Mouse (Mus musculus) left cerebral cortex, adult 11 months (tissue): ENCODE measurements around the gene Cdkl1.

Experiments
- DNase-seq: peaks from one replicate; pipeline ENCODE4 v3.0.0; 2022; ENCODE audit warnings: low spot score

The Cdkl1 gene

GRCm38 (mm10) chr12:69783247-69784025 is 7.6 kb downstream of the Cdkl1 start:
- no peak for DNase-seq

DNA sequence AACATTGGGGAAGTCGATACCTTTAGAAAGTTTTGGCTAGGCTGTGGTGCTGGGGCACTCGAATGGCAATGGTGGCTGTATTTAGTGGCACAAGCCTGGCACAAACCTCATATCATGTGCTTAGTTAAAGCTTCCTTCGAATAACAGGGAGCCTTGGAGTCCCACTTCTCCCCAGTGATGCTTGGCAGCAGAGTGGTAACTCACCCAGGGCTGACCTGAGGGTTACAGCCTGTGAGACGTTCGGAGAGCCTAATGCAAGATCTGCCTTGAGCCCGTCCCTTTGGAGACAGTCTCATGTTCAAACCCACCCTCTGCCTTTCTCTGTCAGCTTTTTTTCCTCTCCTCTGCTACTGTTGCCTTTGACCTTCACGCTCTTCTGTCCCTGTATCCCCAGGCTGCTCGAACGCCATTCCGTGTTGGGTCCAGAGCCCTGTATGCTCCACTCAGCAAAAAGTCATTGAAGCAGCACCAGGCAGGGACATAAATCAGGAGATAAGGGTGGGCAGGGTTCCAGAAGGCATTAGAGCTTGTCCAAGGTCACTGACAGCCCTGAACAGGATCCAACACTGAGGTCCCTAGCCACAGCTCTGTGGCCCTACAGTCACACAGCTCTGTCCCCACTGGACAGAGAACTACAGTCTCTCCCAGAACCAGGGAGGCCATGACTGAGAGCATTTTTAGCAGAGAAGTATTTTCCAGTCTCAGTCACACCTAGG is 9.0 kb downstream of the Cdkl1 start:
- no peak for DNase-seq

GRCm38 (mm10) chr12:69781480-69781879 is 9.6 kb downstream of the Cdkl1 start:
- no peak for DNase-seq

DNA sequence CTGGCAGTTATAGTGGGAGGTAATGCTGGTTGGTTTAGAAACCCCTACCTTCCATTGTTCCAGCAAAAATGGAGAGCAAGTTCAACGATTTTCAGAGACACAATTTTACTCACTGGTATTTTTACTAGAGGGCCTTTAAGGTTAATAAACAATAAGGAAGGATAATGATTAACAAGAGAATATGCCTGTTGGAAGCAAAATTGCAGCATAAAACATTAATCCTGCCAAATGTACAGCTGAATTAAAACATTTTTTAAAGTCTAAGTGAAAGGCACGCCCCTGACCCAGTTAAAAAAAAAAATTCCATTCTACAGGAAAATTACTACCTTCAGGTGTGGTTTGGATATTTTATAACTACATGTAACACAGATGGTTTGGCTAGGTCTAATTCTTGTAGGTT is 13.1 kb downstream of the Cdkl1 start:
- no peak for DNase-seq

GRCm38 (mm10) chr12:69777341-69777730 is 13.7 kb downstream of the Cdkl1 start:
- no peak for DNase-seq

DNA sequence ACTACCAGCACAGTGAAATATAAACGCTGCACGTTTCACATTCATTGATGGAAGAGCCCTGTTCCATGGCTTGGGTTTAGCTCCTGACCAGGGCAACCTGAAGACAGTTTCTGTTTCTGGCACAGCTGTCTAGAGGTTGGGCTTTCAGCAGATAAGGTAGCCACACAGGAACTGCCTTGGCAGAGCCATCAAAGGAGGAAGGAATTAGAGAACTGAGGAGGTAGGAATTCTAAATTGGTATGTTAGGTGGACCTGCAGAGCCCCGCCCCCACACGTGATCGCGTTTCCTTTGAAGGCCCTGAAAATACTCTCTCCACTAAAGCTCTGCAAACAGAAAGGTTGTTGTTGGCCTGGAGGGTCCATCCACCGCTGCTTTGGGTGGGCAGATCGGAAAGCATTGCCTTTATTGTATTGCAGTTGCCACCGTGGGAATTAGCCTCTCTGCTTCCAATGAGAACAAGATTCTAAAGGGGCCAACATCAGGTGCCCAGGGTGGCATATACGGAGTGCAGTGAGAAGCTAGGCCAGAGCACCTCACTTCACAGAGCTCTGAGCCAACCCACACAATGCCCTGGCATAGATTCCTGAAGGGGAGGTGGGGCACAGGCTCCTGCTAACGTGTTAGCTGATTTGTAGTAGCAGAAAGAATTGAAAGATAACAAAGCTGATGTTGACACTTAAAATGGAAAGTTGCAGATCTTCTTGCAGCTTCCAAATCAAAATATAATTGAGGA is 14.3 kb downstream of the Cdkl1 start:
- DNase-seq = no peak

- no peak for DNase-seq
These were observed 22.2 kb downstream of the Cdkl1 start for GRCm38 (mm10) chr12:69768841-69769240.

DNA sequence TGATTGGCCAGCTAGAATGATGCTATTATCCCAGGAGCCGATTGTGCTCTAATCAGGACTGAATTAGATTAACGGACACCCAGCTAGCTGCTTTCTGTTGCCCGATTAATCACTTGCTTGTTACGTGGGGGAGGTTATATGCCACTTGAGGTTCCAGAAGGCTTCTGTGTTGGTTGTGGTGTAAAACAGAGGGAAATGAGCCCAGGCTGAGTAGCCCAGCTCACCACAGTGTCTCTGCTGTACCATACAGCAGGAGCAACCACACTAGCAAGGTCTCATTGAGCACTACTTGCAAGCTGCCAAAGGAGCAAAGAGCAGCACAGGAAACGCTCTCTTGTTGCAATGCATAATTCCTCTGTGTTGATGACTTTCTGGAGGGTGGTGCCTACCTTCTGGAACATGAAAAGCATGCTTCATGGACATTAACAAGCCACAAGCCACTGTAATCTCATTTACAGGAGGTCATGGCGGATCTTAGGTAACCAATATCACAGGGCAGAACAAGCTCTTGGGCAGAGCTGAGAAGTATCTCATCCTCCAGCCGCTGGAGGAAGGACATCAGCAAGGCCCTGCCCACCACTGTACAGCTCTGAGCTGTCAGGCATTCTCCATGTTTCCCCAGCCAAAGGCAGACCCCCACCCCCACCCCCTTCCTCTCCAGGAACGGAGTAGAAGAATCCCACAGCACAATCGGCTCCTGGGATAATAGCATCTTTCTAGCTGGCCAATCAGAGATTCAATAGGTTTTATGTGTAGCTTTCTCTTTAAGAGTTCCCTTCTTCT is 23.4 kb downstream of the Cdkl1 start:
- DNase-seq = no peak

DNA sequence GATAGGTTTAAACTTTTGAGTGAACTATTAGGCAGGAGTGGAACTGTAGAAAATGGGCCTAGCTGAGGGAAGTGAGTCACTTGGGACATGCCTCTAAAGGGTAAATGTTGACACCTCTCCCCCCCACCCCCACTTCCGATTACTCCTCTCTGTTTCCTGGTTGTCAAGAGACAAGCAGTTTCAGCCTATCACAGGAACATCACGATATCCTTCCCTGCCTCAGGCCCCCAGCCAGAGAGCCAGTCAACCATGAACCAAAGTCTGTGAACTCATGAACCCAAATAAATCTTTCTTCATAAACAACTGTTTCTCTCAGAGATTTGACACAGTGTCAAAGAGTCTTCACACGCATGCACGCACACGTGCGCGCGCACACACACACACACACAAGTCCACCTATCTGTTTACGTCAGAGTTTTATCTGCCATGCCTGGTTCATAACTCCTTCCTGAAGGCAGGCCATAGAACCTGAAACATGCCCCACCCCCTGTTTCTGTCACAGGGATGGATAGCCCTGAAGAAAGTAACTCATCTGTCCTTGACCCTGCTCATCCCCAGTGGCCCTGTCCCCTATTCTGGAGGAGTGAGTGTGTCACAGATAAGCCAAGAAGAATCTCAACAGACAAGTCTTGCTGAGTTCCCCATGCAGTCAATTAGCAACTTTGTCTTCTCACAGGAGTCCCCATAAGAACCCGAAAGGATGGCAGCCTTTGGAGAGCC is 24.7 kb downstream of the Cdkl1 start:
- no peak for DNase-seq

GRCm38 (mm10) chr12:69765543-69765942 is 25.5 kb downstream of the Cdkl1 start:
- DNase-seq = no peak

DNA sequence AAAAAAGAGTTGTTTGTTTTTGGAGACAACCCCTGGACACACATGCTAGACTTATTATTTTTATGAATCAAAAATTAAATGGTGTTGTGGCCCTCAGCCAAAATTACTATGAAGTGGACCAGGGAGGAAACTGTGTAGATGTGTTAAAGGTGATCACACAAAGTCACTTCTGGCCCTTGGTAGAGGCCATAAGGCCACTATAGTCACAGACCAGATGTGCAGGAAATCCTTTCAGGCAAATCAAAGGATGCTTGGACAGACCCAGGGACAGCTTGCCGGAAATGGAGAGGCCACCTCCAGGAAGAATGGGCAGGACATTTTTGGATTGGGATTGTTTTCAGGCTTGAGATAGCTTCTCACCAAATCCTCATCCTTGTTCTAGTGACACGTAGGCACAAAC is 29.5 kb downstream of the Cdkl1 start:
- no peak for DNase-seq

GRCm38 (mm10) chr12:69760743-69761406 is 30.2 kb downstream of the Cdkl1 start:
- no peak for DNase-seq

- DNase-seq = no peak
These were observed 31.1 kb downstream of the Cdkl1 start for GRCm38 (mm10) chr12:69760014-69760413.

DNA sequence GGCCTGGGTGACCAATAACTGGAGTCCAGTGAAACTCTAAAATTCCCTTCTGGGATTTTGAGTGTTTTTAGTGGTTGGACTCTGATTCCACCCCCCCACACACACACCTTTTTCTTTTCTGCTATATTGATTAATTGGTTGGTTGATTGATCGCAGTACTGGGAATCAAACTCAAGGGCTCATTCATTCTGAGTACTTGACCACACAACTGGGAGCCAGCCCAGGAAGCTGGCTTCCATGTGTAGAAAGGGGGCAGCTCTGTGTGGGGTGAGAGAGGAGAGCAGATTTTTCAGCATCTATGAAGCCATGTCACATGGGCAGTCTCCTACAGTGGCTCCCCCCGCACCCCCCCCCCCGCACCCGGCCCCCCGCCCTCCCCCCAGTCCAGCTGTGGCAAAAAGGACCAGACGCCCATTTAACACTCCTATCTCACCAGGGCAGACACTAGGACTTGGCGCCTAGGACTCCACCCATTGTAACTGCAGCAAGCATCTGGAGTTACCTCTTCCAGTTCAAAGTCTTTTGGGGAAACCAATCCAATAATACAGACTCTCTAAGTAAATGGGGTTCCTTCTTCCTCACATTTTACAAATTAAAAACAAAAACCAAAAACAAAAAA is 31.7 kb downstream of the Cdkl1 start:
- no peak for DNase-seq

- no peak for DNase-seq
These were observed 32.6 kb downstream of the Cdkl1 start for GRCm38 (mm10) chr12:69758221-69759185.

- peak; percentile 54 for DNase-seq
These were observed 33.5 kb downstream of the Cdkl1 start for GRCm38 (mm10) chr12:69757418-69758141.

- no peak for DNase-seq
These were observed 35.1 kb downstream of the Cdkl1 start for GRCm38 (mm10) chr12:69756015-69756414.

GRCm38 (mm10) chr12:69753936-69754335 is 37.1 kb downstream of the Cdkl1 start:
- DNase-seq = no peak
